Mouse (Mus musculus): Measurements from ENCODE around the gene Olfr1417.

Olfr1417 gene

GRCm38 (mm10) chr19:11810003-11810758, 28.8 kb downstream of the Olfr1417 start:
- DNase-seq: no peak

GRCm38 (mm10) chr19:11808452-11808851, 30.6 kb downstream of the Olfr1417 start:
- DNase-seq: no peak

- DNase-seq: no peak
Measured at GRCm38 (mm10) chr19:11807822-11808221, 31.2 kb downstream of the Olfr1417 start.

- DNase-seq: peak; percentile 26
Measured at GRCm38 (mm10) chr19:11807251-11807650, 31.8 kb downstream of the Olfr1417 start.

- DNase-seq: no peak
Measured at GRCm38 (mm10) chr19:11804423-11804822, 34.6 kb downstream of the Olfr1417 start.

- no peak for DNase-seq
Measured at GRCm38 (mm10) chr19:11800531-11801315, 38.3 kb downstream of the Olfr1417 start.

GRCm38 (mm10) chr19:11794447-11794846, 44.6 kb downstream of the Olfr1417 start:
- no peak for DNase-seq

- DNase-seq: no peak
Measured at GRCm38 (mm10) chr19:11793741-11794359, 45.2 kb downstream of the Olfr1417 start.

GRCm38 (mm10) chr19:11791825-11792224, 47.2 kb downstream of the Olfr1417 start:
- no peak for DNase-seq

- no peak for DNase-seq
Measured at GRCm38 (mm10) chr19:11788876-11789275, 50.1 kb downstream of the Olfr1417 start.

GRCm38 (mm10) chr19:11787826-11788225, 51.2 kb downstream of the Olfr1417 start:
- DNase-seq: no peak

GRCm38 (mm10) chr19:11785409-11786154, 53.4 kb downstream of the Olfr1417 start:
- no peak for DNase-seq

- peak; percentile 59 for DNase-seq
Measured at GRCm38 (mm10) chr19:11777191-11777865, 61.7 kb downstream of the Olfr1417 start.

All from thymus, postnatal 25 days (tissue).